Mouse (Mus musculus) bone marrow macrophage, adult 2 months (primary cell): ENCODE measurements at regions not wholly inside any gene's neighbourhood (a gene's known extent, or its start where the extent isn't known, plus 50 kb on each side); places are given as distances from the start of the nearest gene placed in this dataset.

ENCODE experiments used
- H3K27ac ChIP-seq: 2 replicates; pipeline ENCODE4 v1.5.1; 2012; ENCODE audit warnings: low read depth, low read length; ENCODE audit not compliant: insufficient read depth
- H3K4me1 ChIP-seq: 2 replicates; pipeline ENCODE4 v1.6.1; 2012; ENCODE audit warnings: low read length; ENCODE audit not compliant: control insufficient read depth, insufficient read depth
- H3K4me3 ChIP-seq: 2 replicates; pipeline ENCODE4 v1.5.1; 2012; ENCODE audit warnings: mild to moderate bottlenecking, low read length, moderate library complexity; ENCODE audit not compliant: insufficient read depth
- CTCF ChIP-seq: IDR thresholded peaks from 2 replicates; pipeline ENCODE4 v1.5.1; 2012; ENCODE audit warnings: low read depth, mild to moderate bottlenecking, low read length, moderate library complexity
- POLR2A ChIP-seq: IDR thresholded peaks from 2 replicates; pipeline ENCODE4 v1.6.1; 2012; ENCODE audit warnings: mild to moderate bottlenecking, low read depth, low read length, borderline replicate concordance

DNA sequence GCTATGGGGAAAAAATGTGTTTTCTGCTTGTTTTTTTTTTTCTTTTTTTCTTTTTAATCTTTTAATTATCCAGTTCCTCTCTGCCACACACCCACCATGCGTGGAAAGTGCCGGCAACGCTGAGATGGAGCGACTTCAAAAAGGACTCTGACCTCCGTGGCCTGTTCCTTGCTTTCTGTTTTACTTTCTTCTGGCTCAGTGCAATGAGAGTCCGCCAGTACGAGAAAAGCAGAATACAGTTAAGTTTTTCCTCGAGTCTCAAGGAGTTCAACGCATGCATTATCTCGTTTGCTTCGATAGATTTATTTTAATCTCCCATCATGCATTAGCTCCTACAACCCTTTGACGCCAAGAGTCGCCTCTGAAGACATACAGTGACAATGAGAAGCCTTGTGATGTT lies 284.3 kb downstream of the Pmp22 start:
- Histone ChIP-seq H3K4me1 (no peaks in the 10 kb centered on the region), H3K27ac (no peak overlapping the region), H3K4me3 (no peak overlapping the region)
- TF ChIP-seq CTCF, result no peak

DNA sequence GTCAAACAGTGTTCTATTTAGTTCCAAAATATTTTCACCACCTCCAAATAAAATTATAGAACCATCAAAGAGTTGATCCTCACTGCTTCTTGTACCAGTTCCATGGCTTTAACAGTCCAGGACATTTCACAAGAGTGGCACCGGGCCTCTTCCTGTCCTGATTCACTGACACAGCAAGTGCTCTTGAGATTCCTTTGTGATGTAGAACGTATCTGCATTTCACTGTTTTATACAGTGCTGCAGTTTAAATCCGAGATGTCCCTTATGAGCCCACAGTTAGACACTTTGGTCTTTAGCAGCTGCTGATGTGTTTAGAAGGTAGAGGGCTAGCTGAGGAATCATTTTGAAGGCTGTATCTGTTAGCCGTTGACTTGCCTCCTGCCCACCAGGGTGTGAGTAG lies 284.8 kb downstream of the Pmp22 start:
- H3K4me1 ChIP-seq, result no peaks in the 10 kb centered on the region
- TF ChIP-seq CTCF, result no peak
- no peak for TF ChIP-seq POLR2A
- H3K4me3 ChIP-seq, result no peak overlapping the region
- H3K27ac ChIP-seq, result no peak overlapping the region

DNA sequence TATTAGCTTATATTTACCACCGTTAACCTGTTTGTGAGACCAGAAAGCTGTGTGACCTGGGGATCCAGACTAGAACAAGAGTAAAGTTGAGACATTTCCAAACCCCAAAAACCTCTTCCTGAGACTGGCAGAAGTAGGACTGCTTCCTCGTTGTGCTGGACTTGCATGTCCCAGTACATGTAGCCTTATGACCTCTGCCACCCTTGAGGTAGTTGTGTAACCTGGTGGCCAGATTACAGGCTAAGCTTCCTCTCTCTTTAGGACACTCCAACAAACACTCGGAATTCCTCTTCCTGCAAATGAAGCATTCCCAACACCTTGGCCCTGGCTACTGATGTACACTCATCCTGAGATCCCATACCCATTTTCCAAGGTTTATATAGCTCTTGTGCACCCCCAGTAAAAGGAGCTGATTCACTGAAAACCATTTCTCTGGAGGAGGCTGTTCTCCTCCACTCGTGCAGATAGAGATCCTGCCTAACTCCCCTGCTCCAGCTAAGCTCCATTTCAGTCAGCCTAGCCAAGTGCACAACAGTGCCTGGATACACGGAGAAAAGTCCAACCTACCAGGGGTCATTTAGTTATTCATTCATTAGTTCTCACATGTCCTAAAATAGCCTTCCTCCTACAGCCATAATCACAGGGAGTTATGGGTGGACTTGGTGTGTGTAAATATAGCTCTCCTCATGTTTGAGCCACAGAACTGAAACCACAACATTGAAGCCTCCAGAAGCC lies 289.4 kb downstream of the Pmp22 start:
- no peak for TF ChIP-seq POLR2A
- no peak for TF ChIP-seq CTCF
- no peak overlapping the region for H3K4me3 ChIP-seq
- no peak overlapping the region for H3K27ac ChIP-seq
- no peaks in the 10 kb centered on the region for H3K4me1 ChIP-seq

DNA sequence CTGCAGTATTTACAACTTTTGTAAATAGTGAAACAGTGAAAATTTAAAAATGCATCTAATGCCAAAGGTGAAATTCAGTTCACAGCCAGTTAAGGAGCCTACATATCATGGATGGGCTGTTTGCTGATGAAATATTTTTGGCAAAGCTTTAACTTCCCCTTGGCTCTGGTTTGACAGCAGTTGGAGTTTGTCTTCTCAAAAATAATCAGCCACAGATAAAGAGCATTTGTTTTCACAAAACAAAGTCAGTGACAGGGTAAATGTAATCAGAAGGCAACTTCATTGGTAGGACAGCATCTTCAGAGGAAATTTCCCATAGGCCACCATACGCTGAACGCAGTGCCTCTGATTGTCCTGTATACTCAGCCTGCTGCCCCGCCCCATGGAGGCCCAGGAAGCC lies 291.6 kb downstream of the Pmp22 start:
- TF ChIP-seq CTCF (no peak), POLR2A (no peak)
- Histone ChIP-seq H3K27ac (no peak overlapping the region), H3K4me1 (no peaks in the 10 kb centered on the region), H3K4me3 (no peak overlapping the region)

DNA sequence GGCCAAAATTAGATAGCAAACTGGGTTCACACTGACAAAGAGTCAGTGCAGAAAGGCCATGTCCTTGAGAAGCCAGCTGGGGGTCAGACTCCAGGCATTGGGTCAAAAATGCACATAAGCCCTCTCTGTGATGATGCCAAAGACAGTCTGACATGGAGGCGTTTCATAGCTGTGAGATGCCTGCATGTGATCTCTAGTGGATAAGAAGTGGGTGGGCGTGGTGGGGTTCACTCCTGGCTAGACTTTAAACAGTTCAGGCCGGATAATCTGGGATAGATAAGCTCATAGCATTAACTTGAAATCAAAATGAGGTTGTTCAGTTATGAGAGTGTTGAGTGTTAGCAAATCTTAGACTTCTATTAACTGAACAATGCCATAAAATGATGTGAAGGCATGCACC lies 293.3 kb downstream of the Pmp22 start:
- Histone ChIP-seq H3K27ac (no peak overlapping the region), H3K4me3 (no peak overlapping the region), H3K4me1 (no peaks in the 10 kb centered on the region)
- no peak for TF ChIP-seq CTCF
- no peak for TF ChIP-seq POLR2A

DNA sequence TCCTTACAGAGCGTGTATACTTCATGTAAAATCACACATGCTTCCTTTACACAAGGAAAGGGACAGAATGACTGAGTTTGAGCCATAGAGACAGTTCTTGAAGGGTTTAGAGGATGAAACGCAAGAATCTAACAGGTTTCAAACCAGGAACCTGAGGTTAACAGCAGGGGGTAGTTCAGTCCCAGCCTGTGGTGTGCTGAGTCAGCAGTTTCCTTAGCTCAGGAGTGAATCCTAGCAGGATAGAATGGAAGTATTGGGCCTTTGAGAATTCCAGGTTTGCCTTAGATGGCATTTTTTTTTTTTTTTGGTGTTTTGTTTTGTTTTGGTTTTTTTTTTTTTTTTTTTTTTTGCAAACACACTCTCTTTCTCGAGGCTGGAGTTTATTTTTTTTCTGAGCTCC lies 295.5 kb downstream of the Pmp22 start:
- H3K27ac ChIP-seq, result no peak overlapping the region
- no peak for TF ChIP-seq CTCF
- TF ChIP-seq POLR2A, result no peak
- H3K4me1 ChIP-seq, result no peaks in the 10 kb centered on the region
- H3K4me3 ChIP-seq, result no peak overlapping the region

DNA sequence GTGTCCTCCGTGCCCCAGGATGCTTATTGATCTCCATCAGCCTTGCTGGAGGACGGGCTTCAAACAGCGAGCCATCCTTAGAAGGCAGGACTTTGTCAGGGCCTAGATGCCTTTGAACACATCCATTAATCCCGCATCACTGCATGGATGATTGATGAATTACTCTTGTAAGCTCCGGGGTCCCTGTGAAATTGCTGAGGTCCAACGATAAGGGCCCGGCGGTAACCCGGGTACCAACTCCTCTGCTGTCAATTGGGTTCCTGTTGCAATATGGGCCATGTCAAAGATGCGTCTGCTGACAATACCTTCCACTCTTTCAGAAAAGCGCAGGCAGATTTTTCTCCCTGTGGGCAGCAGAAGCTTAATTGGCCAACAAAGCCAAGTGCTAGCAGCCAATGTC lies 297.0 kb downstream of the Pmp22 start:
- Histone ChIP-seq H3K4me3 (no peak overlapping the region), H3K27ac (no peak overlapping the region), H3K4me1 (no peaks in the 10 kb centered on the region)
- TF ChIP-seq POLR2A, result no peak
- no peak for TF ChIP-seq CTCF

DNA sequence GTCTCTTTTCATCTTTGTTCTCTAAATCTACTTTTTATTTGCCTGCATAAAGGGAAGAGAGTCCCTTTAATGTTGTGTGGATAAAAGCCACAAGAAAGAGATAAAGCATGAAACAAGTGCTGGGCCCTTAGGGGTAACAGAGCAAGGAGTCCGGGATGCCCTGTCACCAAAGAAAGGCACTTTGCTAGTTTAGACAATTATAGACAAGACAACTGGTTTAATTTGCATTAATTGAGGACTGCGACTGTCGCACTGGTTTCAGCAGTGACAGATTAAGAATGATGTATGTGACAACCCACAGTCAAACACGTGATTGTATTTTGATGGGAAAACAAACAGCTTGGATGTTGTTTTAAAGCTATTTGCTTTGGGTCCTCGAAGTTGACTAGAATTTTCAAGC lies 325.0 kb downstream of the Pmp22 start:
- H3K4me3 ChIP-seq, result no peak overlapping the region
- no peak overlapping the region for H3K27ac ChIP-seq
- no peaks in the 10 kb centered on the region for H3K4me1 ChIP-seq
- TF ChIP-seq POLR2A (no peak), CTCF (no peak)

DNA sequence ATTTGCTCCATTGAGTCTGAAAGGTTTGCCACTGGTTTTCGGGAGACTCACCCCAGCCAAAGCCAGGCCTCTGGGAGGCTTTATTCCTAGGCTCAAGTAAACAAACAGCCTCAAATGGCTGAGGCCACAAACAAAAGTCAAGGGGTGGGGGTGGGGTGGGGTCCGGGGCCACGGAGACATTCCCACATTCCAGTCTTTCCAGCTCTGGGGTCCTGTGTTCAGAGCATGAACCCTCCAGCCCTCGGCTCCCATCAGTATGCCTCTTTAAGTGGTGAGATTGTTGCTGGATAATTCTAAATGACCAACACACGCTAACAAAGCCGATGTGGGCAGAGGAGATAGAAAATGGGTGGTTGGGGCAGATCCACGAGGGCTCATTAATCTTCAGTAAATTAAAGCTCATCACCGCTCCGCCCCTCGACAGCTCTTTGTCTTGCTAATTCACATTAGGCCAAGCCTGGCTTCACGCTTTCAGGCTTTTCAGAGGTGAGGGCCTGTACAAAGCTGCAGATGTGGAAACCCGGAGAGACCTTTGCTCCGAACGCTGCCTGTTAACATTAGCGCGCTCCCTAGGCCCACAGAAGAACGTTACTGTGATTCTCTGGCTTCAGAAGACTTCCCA lies 326.2 kb downstream of the Pmp22 start:
- H3K4me1 ChIP-seq, result no peaks in the 10 kb centered on the region
- H3K4me3 ChIP-seq, result no peak overlapping the region
- no peak for TF ChIP-seq POLR2A
- TF ChIP-seq CTCF, result no peak
- H3K27ac ChIP-seq, result no peak overlapping the region

DNA sequence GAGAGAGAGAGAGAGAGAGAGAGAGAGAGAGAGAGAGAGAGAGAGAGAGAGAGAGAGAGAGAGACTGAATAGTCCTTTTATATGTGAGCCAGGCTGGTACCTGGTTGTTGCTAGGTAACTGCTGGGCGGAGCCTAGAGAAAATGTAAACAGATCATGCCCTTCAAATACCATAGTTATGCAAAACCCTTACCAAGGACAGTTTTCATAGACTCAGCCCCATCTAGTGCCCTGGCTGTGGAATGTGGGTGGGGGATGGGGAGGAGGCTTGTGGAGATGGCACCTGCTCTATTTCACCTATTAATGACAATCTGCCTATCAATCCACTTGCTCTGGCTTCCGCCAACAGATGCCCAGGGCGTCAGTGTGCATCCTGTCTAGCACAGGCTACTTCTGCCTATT lies 327.6 kb downstream of the Pmp22 start:
- H3K27ac ChIP-seq, result no peak overlapping the region
- no peak overlapping the region for H3K4me3 ChIP-seq
- no peaks in the 10 kb centered on the region for H3K4me1 ChIP-seq
- TF ChIP-seq POLR2A, result no peak
- no peak for TF ChIP-seq CTCF

DNA sequence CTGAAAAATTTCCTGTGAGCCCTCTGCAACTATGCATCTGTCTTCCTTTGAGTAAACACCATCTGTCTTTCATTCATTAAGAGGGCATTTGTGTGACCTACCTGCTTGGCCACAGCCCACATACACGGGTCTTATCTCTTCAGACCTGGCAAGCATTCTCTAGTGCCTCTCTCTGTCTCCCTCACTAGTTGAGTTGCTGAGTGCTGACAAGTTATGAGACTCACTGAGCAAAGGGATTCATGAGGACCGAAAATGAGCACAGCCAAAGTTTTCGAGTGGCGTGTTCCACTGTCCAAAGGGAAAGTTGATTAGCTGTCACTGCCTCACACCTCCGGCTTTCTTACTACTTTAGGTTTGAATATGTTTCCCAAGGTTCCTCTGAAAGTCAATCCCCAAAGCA lies 328.5 kb downstream of the Pmp22 start:
- no peak overlapping the region for H3K27ac ChIP-seq
- H3K4me1 ChIP-seq, result no peaks in the 10 kb centered on the region
- no peak overlapping the region for H3K4me3 ChIP-seq
- TF ChIP-seq POLR2A (no peak), CTCF (no peak)
